Mouse (Mus musculus): Measurements from ENCODE around the gene Sh3bp5. TPM values are rescaled to one million over a fixed set of nuclear protein-coding genes. Genes with fewer than 3 reads are reported as not detected.
A peak's percentile ranks its signal among the peaks of the same experiment; 100 is the strongest.

The Sh3bp5 gene
- polyA plus RNA-seq, 1 experiment: 72.9 TPM

DNA sequence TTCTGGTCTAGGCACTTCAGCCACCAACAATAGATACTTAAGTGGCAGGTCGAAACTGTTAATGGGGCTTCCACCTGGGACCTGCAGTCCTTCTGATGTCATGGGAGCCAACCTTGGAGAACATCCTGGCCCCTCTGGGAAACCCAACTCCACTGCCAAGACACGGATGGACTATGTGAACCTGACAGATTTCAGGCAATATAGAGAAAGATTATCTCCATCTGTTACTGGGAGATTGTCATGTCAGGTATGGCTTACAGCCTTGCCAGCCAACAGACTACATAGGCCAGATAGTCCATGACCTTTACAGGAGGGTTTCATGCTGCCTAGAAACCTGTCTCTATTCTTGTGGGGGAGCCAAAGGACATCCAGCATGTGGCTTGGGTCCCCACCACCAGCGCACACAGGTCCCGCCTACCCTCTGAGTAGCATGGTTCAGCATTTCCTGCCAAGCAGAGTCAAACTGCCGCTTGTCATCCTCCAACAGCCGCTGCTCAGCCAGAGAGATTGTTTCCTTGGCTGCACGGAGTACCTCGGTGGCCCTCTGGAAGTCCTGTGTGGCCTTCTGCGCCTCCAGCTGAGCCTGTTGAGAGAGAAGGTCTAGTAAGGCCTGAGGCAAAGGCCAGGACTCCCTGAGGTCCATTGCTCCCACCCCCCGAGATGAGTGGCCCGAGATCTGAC is 48.4 kb downstream of the Sh3bp5 start:
- TF ChIP-seq POLR2A (IDR thresholded peaks at IDR 0.05; ENCODE audit: borderline replicate concordance, insufficient read depth, low read length) (no peak), CTCF (IDR thresholded peaks at IDR 0.05; ENCODE audit: borderline replicate concordance, insufficient read depth, low read depth, low read length) (no peak)
- DNase-seq: peak; percentile 65 to 73
- H3K27ac ChIP-seq (ENCODE audit: insufficient read depth, low read length): peak overlapping the region; percentile 71
- H3K4me1 ChIP-seq (ENCODE audit: control insufficient read depth, insufficient read depth, low read length): peaks cover 70% of the 10 kb centered on the region
- no peak overlapping the region for H3K4me3 ChIP-seq (replicated peaks; ENCODE audit: insufficient read depth, low read depth, low read length)
- no peaks in the 10 kb centered on the region for H3K27me3 ChIP-seq (ENCODE audit: control insufficient read depth, insufficient read depth, low read length)
- WGBS: 13% methylated on average over 11 of the region's 11 CpGs

GRCm38 (mm10) chr14:31385977-31386697 is 49.7 kb downstream of the Sh3bp5 start:
- DNase-seq: peak; percentile 83 to 85
- TF ChIP-seq POLR2A (IDR thresholded peaks at IDR 0.05; ENCODE audit: borderline replicate concordance, insufficient read depth, low read length) (no peak), CTCF (IDR thresholded peaks at IDR 0.05; ENCODE audit: borderline replicate concordance, insufficient read depth, low read depth, low read length) (peak; percentile 86)
- Histone ChIP-seq H3K27me3 (ENCODE audit: control insufficient read depth, insufficient read depth, low read length) (no peaks in the 10 kb centered on the region), H3K4me1 (ENCODE audit: control insufficient read depth, insufficient read depth, low read length) (peaks cover 68% of the 10 kb centered on the region), H3K27ac (ENCODE audit: insufficient read depth, low read length) (peak overlapping the region; percentile 67), H3K4me3 (replicated peaks; ENCODE audit: insufficient read depth, low read depth, low read length) (no peak overlapping the region)
- WGBS: 22% methylated on average over 13 of the region's 13 CpGs

DNA sequence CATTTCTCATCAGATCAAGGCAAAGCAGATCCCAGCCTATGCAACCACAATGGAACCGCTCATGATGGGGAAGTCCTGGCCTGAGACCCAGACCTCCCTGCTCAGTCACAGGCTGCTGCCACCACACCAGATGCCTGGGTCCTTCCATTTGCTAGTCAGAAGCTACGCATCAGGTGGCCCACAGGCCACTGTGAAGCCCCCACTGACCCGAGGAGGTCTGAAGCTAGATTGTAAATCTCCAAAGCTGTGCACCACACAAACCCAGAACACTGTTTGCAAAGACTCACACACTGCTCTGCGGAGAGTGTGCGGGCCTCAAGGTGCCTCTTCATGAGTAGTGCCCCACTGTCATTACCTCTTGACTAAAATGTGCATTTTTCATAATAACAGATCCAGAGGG is 50.5 kb downstream of the Sh3bp5 start:
- H3K27ac ChIP-seq (ENCODE audit: insufficient read depth, low read length): peak overlapping the region; percentile 62

DNA sequence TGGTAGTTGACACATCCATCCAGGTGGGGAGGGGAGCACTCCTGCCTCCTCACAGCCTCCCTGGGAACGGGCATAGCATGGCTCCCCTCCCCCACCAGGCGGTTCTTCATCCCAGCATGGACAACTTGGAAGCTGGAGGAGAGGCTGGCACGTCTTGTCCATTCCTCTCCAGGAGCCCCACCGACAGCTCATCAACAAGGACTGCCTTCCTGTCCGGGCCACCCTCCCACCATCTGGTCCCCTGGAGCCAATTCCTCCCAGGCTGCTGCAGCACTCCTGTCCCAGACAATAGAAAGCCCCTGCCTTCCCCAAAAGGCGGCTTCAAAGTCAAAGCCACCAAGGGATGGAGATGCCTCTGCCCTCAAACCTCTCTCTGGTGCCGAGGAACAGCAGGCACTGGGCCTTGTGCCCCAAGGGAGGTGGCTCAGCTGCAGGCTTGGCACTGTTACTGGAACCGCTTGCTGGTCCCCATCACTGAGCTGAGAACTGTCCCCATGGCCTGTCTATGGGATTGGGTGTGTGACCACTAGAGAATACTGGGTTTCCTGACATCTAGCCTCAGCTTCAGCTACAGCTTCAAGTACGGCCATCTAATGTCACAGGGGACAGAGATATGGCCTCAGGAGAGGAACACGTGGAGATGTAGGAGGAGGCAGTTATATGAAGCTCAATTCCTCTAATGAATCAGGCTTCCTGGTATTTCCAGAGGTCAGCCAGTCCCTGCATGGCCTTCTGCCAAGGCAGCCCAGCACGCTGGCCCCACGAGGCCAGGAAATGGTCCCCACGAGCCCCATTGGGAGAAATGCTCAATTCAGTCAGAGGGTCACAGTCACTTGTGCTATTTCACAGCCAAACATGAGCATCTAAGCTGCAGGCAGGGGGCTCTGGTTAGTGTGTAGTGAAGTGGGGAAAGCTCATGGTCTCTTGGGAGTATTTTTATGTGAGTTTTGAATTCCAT is 51.2 kb downstream of the Sh3bp5 start:
- DNase-seq: peak; percentile 79 to 83
- Histone ChIP-seq H3K4me3 (replicated peaks; ENCODE audit: insufficient read depth, low read depth, low read length) (no peak overlapping the region), H3K27me3 (ENCODE audit: control insufficient read depth, insufficient read depth, low read length) (no peaks in the 10 kb centered on the region), H3K27ac (ENCODE audit: insufficient read depth, low read length) (peak overlapping the region; percentile 62), H3K4me1 (ENCODE audit: control insufficient read depth, insufficient read depth, low read length) (peaks cover 68% of the 10 kb centered on the region)
- WGBS: 12% methylated on average over 13 of the region's 13 CpGs
- TF ChIP-seq POLR2A (IDR thresholded peaks at IDR 0.05; ENCODE audit: borderline replicate concordance, insufficient read depth, low read length) (no peak), CTCF (IDR thresholded peaks at IDR 0.05; ENCODE audit: borderline replicate concordance, insufficient read depth, low read depth, low read length) (no peak)

More for the DNA sequence above, 50.5 kb downstream of the Sh3bp5 start:
- Histone ChIP-seq H3K27me3 (ENCODE audit: control insufficient read depth, insufficient read depth, low read length) (no peaks in the 10 kb centered on the region), H3K4me1 (ENCODE audit: control insufficient read depth, insufficient read depth, low read length) (peaks cover 68% of the 10 kb centered on the region), H3K4me3 (replicated peaks; ENCODE audit: insufficient read depth, low read depth, low read length) (no peak overlapping the region)
- 64% methylated on average over 5 of the region's 5 CpGs for WGBS
- TF ChIP-seq POLR2A (IDR thresholded peaks at IDR 0.05; ENCODE audit: borderline replicate concordance, insufficient read depth, low read length): no peak
- TF ChIP-seq CTCF (IDR thresholded peaks at IDR 0.05; ENCODE audit: borderline replicate concordance, insufficient read depth, low read depth, low read length): no peak
- DNase-seq: peak in 1 of 2 experiments; percentile 41

GRCm38 (mm10) chr14:31383470-31384050 is 52.3 kb downstream of the Sh3bp5 start:
- 7% methylated on average over 11 of the region's 11 CpGs for WGBS
- DNase-seq: peak; percentile 74 to 78
- Histone ChIP-seq H3K27ac (ENCODE audit: insufficient read depth, low read length) (peak overlapping the region; percentile 62), H3K27me3 (ENCODE audit: control insufficient read depth, insufficient read depth, low read length) (no peaks in the 10 kb centered on the region), H3K4me1 (ENCODE audit: control insufficient read depth, insufficient read depth, low read length) (peaks cover 59% of the 10 kb centered on the region), H3K4me3 (replicated peaks; ENCODE audit: insufficient read depth, low read depth, low read length) (no peak overlapping the region)
- no peak for TF ChIP-seq POLR2A (IDR thresholded peaks at IDR 0.05; ENCODE audit: borderline replicate concordance, insufficient read depth, low read length)
- TF ChIP-seq CTCF (IDR thresholded peaks at IDR 0.05; ENCODE audit: borderline replicate concordance, insufficient read depth, low read depth, low read length): no peak

DNA sequence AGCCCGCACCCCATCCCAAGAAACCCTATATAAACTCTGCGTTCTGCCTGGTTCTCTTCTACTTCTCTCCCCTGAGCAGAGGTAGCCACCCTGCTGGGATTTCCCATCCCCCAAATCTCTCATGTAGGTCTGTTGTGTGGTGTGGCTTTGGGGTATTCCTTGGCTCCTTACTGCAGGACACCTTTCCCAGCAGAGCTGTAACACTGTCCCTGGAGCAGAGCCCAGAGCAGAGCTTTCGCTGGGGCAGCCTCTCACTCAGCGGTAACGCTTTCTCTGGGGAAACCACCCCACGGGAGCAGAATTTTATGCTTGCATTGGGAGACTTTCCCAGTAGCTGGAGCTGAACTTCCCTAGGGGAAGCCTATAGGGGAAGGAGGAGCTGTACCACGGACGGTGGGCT is 53.6 kb downstream of the Sh3bp5 start:
- H3K4me1 ChIP-seq (ENCODE audit: control insufficient read depth, insufficient read depth, low read length): peaks cover 46% of the 10 kb centered on the region
- H3K27ac ChIP-seq (ENCODE audit: insufficient read depth, low read length): peak overlapping the region; percentile 42
- H3K27me3 ChIP-seq (ENCODE audit: control insufficient read depth, insufficient read depth, low read length): no peaks in the 10 kb centered on the region
- 47% methylated on average over 8 of the region's 8 CpGs for whole genome bisulfite sequencing
- no peak overlapping the region for H3K4me3 ChIP-seq (replicated peaks; ENCODE audit: insufficient read depth, low read depth, low read length)
- TF ChIP-seq POLR2A (IDR thresholded peaks at IDR 0.05; ENCODE audit: borderline replicate concordance, insufficient read depth, low read length): no peak
- no peak for TF ChIP-seq CTCF (IDR thresholded peaks at IDR 0.05; ENCODE audit: borderline replicate concordance, insufficient read depth, low read depth, low read length)
- DNase-seq: peak; percentile 60 to 67

DNA sequence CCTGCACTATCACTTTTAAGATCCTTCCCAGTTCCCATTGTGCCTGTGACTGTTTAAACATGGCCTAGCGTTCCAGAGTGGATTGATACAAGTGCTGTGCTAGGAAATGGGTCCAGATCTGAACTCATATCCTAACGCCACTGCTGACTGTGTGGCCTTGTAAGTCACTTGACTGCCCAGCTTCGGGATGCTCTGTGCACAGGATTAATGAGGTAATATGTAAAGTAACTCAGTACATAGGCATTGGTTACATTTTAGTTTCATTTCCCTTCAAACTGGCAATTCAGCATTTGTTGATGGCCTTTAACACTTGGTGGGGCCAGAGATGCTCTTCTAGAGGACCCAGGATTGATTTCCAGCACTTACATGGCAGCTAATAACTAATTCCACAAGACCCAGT is 59.5 kb downstream of the Sh3bp5 start:
- 90% methylated on average over 3 of the region's 3 CpGs for WGBS
- no peak overlapping the region for H3K4me3 ChIP-seq (replicated peaks; ENCODE audit: insufficient read depth, low read depth, low read length)
- no peaks in the 10 kb centered on the region for H3K4me1 ChIP-seq (ENCODE audit: control insufficient read depth, insufficient read depth, low read length)
- DNase-seq: no peak
- TF ChIP-seq CTCF (IDR thresholded peaks at IDR 0.05; ENCODE audit: borderline replicate concordance, insufficient read depth, low read depth, low read length): no peak
- TF ChIP-seq POLR2A (IDR thresholded peaks at IDR 0.05; ENCODE audit: borderline replicate concordance, insufficient read depth, low read length): no peak
- no peaks in the 10 kb centered on the region for H3K27me3 ChIP-seq (ENCODE audit: control insufficient read depth, insufficient read depth, low read length)
- no peak overlapping the region for H3K27ac ChIP-seq (ENCODE audit: insufficient read depth, low read length)

Measured in cerebellum, adult 2 months (tissue).